Mouse (Mus musculus) frontal cortex, adult (tissue): ENCODE data around the gene Syndig1l.

Experiments used
- ATAC-seq: cut with Nextera tagmentation; 2 replicates; pipeline ENCODE4 v1.9.2; 2017; ENCODE audit warnings: mild to moderate bottlenecking, moderate library complexity, mixed read lengths; ENCODE audit not compliant: low TSS enrichment

Gene Syndig1l

GRCm38 (mm10) chr12:84674666-84675526, 23.7 kb downstream of the Syndig1l start:
- ATAC-seq = no peak

- no peak for ATAC-seq
Measured at GRCm38 (mm10) chr12:84671646-84672045, 27.0 kb downstream of the Syndig1l start.

GRCm38 (mm10) chr12:84670555-84670954, 28.1 kb downstream of the Syndig1l start:
- no peak for ATAC-seq

- ATAC-seq = peak; percentile 44; the same call in 1 of the 2 replicates
Measured at GRCm38 (mm10) chr12:84653912-84654311, 44.7 kb downstream of the Syndig1l start.

- no peak for ATAC-seq
Measured at GRCm38 (mm10) chr12:84650234-84650633, 48.4 kb downstream of the Syndig1l start.

GRCm38 (mm10) chr12:84640654-84641053, 58.0 kb downstream of the Syndig1l start, which contains the start of gene Vrtn:
Vrtn (plus strand) TSS chr12:84641019.
- no peak for ATAC-seq

- no peak for ATAC-seq
Measured at GRCm38 (mm10) chr12:84640253-84640652, 58.4 kb downstream of the Syndig1l start.

GRCm38 (mm10) chr12:84631867-84632266, 66.8 kb downstream of the Syndig1l start:
- ATAC-seq = no peak
